Mouse (Mus musculus) liver, embryonic 11.5 days (tissue): ENCODE data around the gene Ly6g6d. TPM values are rescaled to one million over a fixed set of nuclear protein-coding genes. Genes with fewer than 3 reads are reported as not detected.
A peak's percentile ranks its signal among the peaks of the same experiment; 100 is the strongest.

Experiments used
- ATAC-seq: fragments of 200-750 bp; cut with Nextera tagmentation; replicated peaks from 2 replicates; pipeline ENCODE4 v1.8.0; 2017; ENCODE audit warnings: moderate number of reproducible peaks, mild to moderate bottlenecking, moderate TSS enrichment, moderate library complexity; ENCODE audit not compliant: low FRiP score
- DNase-seq: peaks from one replicate; pipeline ENCODE4 v3.0.0-alpha.2; 2017; ENCODE audit warnings: low spot score
- H3K27ac ChIP-seq: fragments of 300-500 bp; sonication (generic); 2 replicates; pipeline ENCODE4 v1.5.1; 2014; ENCODE audit warnings: mild to moderate bottlenecking, low read depth, low read length, control low read depth
- H3K27me3 ChIP-seq: fragments of 300-500 bp; sonication (generic); replicated peaks from 2 replicates; pipeline ENCODE4 v1.6.1; 2014; ENCODE audit warnings: low read length, mixed read lengths; ENCODE audit not compliant: control insufficient read depth, insufficient read depth
- H3K36me3 ChIP-seq: fragments of 300-500 bp; sonication (generic); 2 replicates; pipeline ENCODE4 v1.6.1; 2014; ENCODE audit warnings: mild to moderate bottlenecking, low read length, moderate library complexity, mixed read lengths; ENCODE audit not compliant: control insufficient read depth, insufficient read depth
- H3K4me1 ChIP-seq: fragments of 300-500 bp; sonication (generic); replicated peaks from 2 replicates; pipeline ENCODE4 v1.6.1; 2014; ENCODE audit warnings: low read length, mixed read lengths; ENCODE audit not compliant: control insufficient read depth, insufficient read depth
- H3K4me2 ChIP-seq: fragments of 300-500 bp; sonication (generic); 2 replicates; pipeline ENCODE4 v1.6.1; 2014; ENCODE audit warnings: mild to moderate bottlenecking, control low read depth, moderate library complexity
- H3K4me3 ChIP-seq: fragments of 300-500 bp; sonication (generic); 2 replicates; pipeline ENCODE4 v1.5.1; 2014; ENCODE audit warnings: low read depth, low read length, control low read depth
- H3K9ac ChIP-seq: fragments of 300-500 bp; sonication (generic); 2 replicates; pipeline ENCODE4 v1.6.1; 2014; ENCODE audit warnings: low read depth, low read length, control low read depth
- H3K9me3 ChIP-seq: fragments of 300-500 bp; sonication (generic); 2 replicates; pipeline ENCODE4 v1.6.1; 2016; ENCODE audit warnings: low read length, inconsistent platforms, mixed read lengths; ENCODE audit not compliant: control insufficient read depth
- WGBS: fragments of 180-500 bp; shearing (Covaris S2); extraction: QIAGEN DNeasy Blood & Tissue Kit; methylation state at CpG from one replicate; pipeline ENCODE4 v1.1.7; 2014; 5-methylcytosine and 5-hydroxymethylcytosine counted together
- polyA plus RNA-seq: library from polyadenylated mRNA; unstranded; fragments of >200 nt; fragmentation: Nextera tagmentation; extraction: Ambion mirVana; gene quantifications from 2 replicates; pipeline ENCODE4 v1.2.1, GENCODE M21; 2014

The Ly6g6d gene
- polyA plus RNA-seq, 1 experiment from 2014 or later, result 0.78 TPM

- Histone ChIP-seq H3K4me1 (peaks cover 43% of the 10 kb centered on the region), H3K36me3 (no peaks in the 10 kb centered on the region), H3K4me3 (no peak overlapping the region), H3K9ac (no peak overlapping the region), H3K4me2 (no peak overlapping the region), H3K9me3 (no peaks in the 10 kb centered on the region), H3K27me3 (no peaks in the 10 kb centered on the region), H3K27ac (no peak overlapping the region)
- no peak for DNase-seq
- 67% methylated on average over 2 of the region's 2 CpGs for WGBS
- ATAC-seq, result no peak
These were observed 49.5 kb downstream of the Ly6g6d start for GRCm38 (mm10) chr17:35028315-35028714.

GRCm38 (mm10) chr17:35027277-35028068, 50.4 kb downstream of the Ly6g6d start, which contains the start of gene Sapcd1:
TSS of gene Sapcd1 (minus strand) at chr17:35028016.
- WGBS, result 54% methylated on average over 13 of the region's 13 CpGs

GRCm38 (mm10) chr17:35026206-35026605, 51.7 kb downstream of the Ly6g6d start:
- no peak overlapping the region for H3K4me3 ChIP-seq
- H3K36me3 ChIP-seq, result no peaks in the 10 kb centered on the region
- WGBS, result 76% methylated on average over 5 of the region's 5 CpGs
- H3K4me2 ChIP-seq, result no peak overlapping the region
- no peak for DNase-seq
- no peaks in the 10 kb centered on the region for H3K9me3 ChIP-seq
- no peak overlapping the region for H3K27ac ChIP-seq
- peaks cover 61% of the 10 kb centered on the region for H3K4me1 ChIP-seq
- no peaks in the 10 kb centered on the region for H3K27me3 ChIP-seq
- no peak for ATAC-seq
- no peak overlapping the region for H3K9ac ChIP-seq

More at GRCm38 (mm10) chr17:35027277-35028068, 50.4 kb downstream of the Ly6g6d start, which contains the start of gene Sapcd1:
- no peaks in the 10 kb centered on the region for H3K9me3 ChIP-seq
- ATAC-seq (0 out of 2 replicates have a peak, but pooled peaks have one; percentile 41), DNase-seq (no peak)
- peak within 1 kb of the TSS; percentile 15; the same call in 1 of the 2 replicates for H3K4me3 ChIP-seq
- H3K4me2 ChIP-seq, result peak within 1 kb of the TSS; percentile 23; the same call in 1 of the 2 replicates
- no peaks in the 10 kb centered on the region for H3K27me3 ChIP-seq
- H3K9ac ChIP-seq, result peak within 1 kb of the TSS; percentile 46
- H3K27ac ChIP-seq, result peak within 1 kb of the TSS; percentile 32; the same call in 1 of the 2 replicates
- no peaks in the 10 kb centered on the region for H3K36me3 ChIP-seq
- H3K4me1 ChIP-seq, result peaks cover 52% of the 10 kb centered on the region

GRCm38 (mm10) chr17:35024691-35025488, 53.0 kb downstream of the Ly6g6d start:
- Histone ChIP-seq H3K27me3 (no peaks in the 10 kb centered on the region), H3K4me1 (peaks cover 62% of the 10 kb centered on the region), H3K9me3 (no peaks in the 10 kb centered on the region), H3K4me3 (no peak overlapping the region), H3K4me2 (no peak overlapping the region), H3K27ac (no peak overlapping the region), H3K9ac (no peak overlapping the region), H3K36me3 (no peaks in the 10 kb centered on the region)
- DNase-seq (no peak), ATAC-seq (no peak)
- WGBS, result 60% methylated on average over 8 of the region's 10 CpGs

DNA sequence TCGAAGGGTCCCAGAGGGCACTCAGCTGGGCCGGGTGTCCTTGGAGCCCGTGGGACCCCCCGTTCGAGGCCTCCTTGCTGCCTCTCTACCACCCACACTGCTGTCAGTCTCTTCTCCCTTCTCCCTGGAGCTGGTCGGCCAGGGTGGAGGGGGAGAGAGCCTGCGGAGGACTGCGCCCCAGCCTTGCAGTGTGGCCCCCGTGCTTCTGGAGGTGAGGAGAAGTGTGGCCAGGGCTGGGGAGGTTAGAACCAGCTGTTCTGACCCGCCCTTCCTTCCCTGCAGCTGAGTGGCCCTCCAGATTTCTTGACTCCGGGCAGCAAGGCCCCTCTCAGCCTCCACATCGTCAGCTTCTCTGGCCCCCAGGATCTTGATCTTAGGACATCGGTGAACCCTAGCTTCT, 53.6 kb downstream of the Ly6g6d start:
- Histone ChIP-seq H3K4me2 (no peak overlapping the region), H3K27ac (no peak overlapping the region), H3K9me3 (no peaks in the 10 kb centered on the region), H3K9ac (no peak overlapping the region), H3K4me3 (no peak overlapping the region), H3K4me1 (peaks cover 55% of the 10 kb centered on the region), H3K27me3 (no peaks in the 10 kb centered on the region), H3K36me3 (no peaks in the 10 kb centered on the region)
- no peak for ATAC-seq
- 54% methylated on average over 13 of the region's 13 CpGs for WGBS
- DNase-seq, result no peak

GRCm38 (mm10) chr17:35023756-35024155, 54.1 kb downstream of the Ly6g6d start:
- peaks cover 55% of the 10 kb centered on the region for H3K4me1 ChIP-seq
- H3K27ac ChIP-seq, result peak overlapping the region; percentile 41; the same call in 1 of the 2 replicates

GRCm38 (mm10) chr17:35023221-35023620, 54.6 kb downstream of the Ly6g6d start:
- H3K4me3 ChIP-seq, result no peak overlapping the region
- H3K36me3 ChIP-seq, result no peaks in the 10 kb centered on the region
- peak overlapping the region; percentile 41; the same call in 1 of the 2 replicates for H3K27ac ChIP-seq
- peaks cover 53% of the 10 kb centered on the region for H3K4me1 ChIP-seq
- no peaks in the 10 kb centered on the region for H3K27me3 ChIP-seq
- H3K4me2 ChIP-seq, result peak overlapping the region; percentile 12; the same call in 1 of the 2 replicates
- no peak for DNase-seq
- WGBS, result 83% methylated on average over 5 of the region's 5 CpGs
- H3K9me3 ChIP-seq, result no peaks in the 10 kb centered on the region
- no peak overlapping the region for H3K9ac ChIP-seq
- no peak for ATAC-seq

More at GRCm38 (mm10) chr17:35023756-35024155, 54.1 kb downstream of the Ly6g6d start:
- Histone ChIP-seq H3K27me3 (no peaks in the 10 kb centered on the region), H3K4me3 (no peak overlapping the region), H3K9me3 (no peaks in the 10 kb centered on the region), H3K4me2 (peak overlapping the region; percentile 12; the same call in 1 of the 2 replicates), H3K9ac (no peak overlapping the region), H3K36me3 (no peaks in the 10 kb centered on the region)
- no peak for DNase-seq
- no peak for ATAC-seq
- WGBS, result 36% methylated on average over 4 of the region's 4 CpGs

DNA sequence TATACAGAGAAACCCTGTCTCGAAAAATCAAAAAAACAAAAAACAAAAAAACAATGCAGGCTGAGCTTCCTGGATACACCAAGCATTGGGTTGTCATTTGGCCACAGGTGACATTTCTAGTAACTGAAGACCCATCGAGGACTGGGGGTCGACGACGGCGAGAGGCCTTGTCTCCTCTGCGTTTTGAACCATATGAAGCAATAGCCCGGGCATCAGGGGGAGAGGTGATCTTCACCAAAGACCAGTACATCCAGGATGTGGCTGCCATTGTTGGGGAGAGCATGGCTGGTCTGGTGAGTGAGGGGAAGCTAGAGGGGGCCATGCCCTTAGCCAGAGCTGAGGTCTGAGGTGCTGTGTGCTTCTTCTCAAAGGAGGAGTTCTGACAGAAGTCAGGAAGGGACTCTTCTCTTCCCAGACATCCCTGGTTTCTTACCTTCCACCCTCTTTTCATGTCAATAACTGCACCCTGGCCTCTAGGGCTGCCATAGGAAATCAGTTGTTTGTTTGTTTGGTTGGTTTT, 55.3 kb downstream of the Ly6g6d start:
- no peak for ATAC-seq
- Histone ChIP-seq H3K9ac (no peak overlapping the region), H3K36me3 (no peaks in the 10 kb centered on the region), H3K27ac (peak overlapping the region; percentile 69), H3K27me3 (no peaks in the 10 kb centered on the region), H3K4me1 (peaks cover 47% of the 10 kb centered on the region), H3K4me2 (no peak overlapping the region; the same call in 1 of the 2 replicates), H3K9me3 (no peaks in the 10 kb centered on the region), H3K4me3 (no peak overlapping the region)
- WGBS, result 77% methylated on average over 8 of the region's 8 CpGs
- DNase-seq, result peak; percentile 36
